Mouse (Mus musculus): ENCODE data around the gene Ifih1. TPM values are rescaled to one million over a fixed set of nuclear protein-coding genes. Genes with fewer than 3 reads are reported as not detected.
A peak's percentile ranks its signal among the peaks of the same experiment; 100 is the strongest.

Gene Ifih1
- total and polyA plus RNA-seq, 2 experiments, result 7.4 to 27.9 TPM

- Histone ChIP-seq H3K4me3 (ENCODE audit: insufficient read depth, low read depth, low read length) (no peak overlapping the region), H3K27ac (replicated peaks; ENCODE audit: insufficient read depth, low read depth, low read length) (no peak overlapping the region), H3K79me2 (ENCODE audit: control insufficient read depth, insufficient read depth, low read length) (no peaks in the 10 kb centered on the region), H3K4me1 (ENCODE audit: control insufficient read depth, insufficient read depth, low read length) (no peaks in the 10 kb centered on the region), H3K9ac (ENCODE audit: low read depth, low read length) (no peak overlapping the region), H3K36me3 (ENCODE audit: control insufficient read depth, insufficient read depth, low read length) (peaks cover 31% of the 10 kb centered on the region), H3K27me3 (ENCODE audit: control insufficient read depth, insufficient read depth, low read length) (no peaks in the 10 kb centered on the region)
- DNase-seq (ENCODE audit: extremely low read depth, low read depth, low spot score), result peak; percentile 63
- TF ChIP-seq CTCF (IDR thresholded peaks at IDR 0.05; ENCODE audit: low read depth, low read length), result peak; percentile 52
- no peak for TF ChIP-seq POLR2A (IDR thresholded peaks at IDR 0.05; ENCODE audit: extremely low read depth, insufficient read depth, low read length)
- 17% methylated on average over 6 of the region's 6 CpGs for WGBS
Measured at GRCm38 (mm10) chr2:62630446-62630845, 15.6 kb downstream of the Ifih1 start.

DNA sequence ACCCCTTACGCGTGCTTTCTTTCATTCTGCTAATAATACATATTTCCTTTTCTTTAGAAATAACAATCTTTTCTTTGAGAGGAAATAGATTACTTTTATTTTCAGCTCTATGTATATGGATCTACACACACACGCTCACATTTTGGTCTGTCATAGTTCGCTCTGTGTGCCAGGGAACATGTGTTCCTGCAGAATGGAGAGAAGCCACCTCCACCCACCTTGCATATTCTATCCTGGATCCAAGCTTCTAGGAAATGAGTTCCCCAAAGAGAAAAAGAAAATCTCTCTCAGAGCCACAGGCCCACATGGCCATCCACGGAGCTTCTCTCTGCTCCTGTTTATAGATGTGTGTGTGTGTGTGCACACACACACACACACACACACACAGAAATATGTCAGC is 17.7 kb downstream of the Ifih1 start:
- Histone ChIP-seq H3K27me3 (ENCODE audit: control insufficient read depth, insufficient read depth, low read length) (no peaks in the 10 kb centered on the region), H3K79me2 (ENCODE audit: control insufficient read depth, insufficient read depth, low read length) (no peaks in the 10 kb centered on the region), H3K9ac (ENCODE audit: low read depth, low read length) (no peak overlapping the region), H3K4me3 (ENCODE audit: insufficient read depth, low read depth, low read length) (no peak overlapping the region), H3K27ac (replicated peaks; ENCODE audit: insufficient read depth, low read depth, low read length) (no peak overlapping the region), H3K4me1 (ENCODE audit: control insufficient read depth, insufficient read depth, low read length) (no peaks in the 10 kb centered on the region), H3K36me3 (ENCODE audit: control insufficient read depth, insufficient read depth, low read length) (peaks cover 24% of the 10 kb centered on the region)
- no peak for DNase-seq (ENCODE audit: extremely low read depth, low read depth, low spot score)
- TF ChIP-seq POLR2A (IDR thresholded peaks at IDR 0.05; ENCODE audit: extremely low read depth, insufficient read depth, low read length) (no peak), CTCF (IDR thresholded peaks at IDR 0.05; ENCODE audit: low read depth, low read length) (no peak)
- WGBS, result 92% methylated on average over 5 of the region's 5 CpGs

GRCm38 (mm10) chr2:62627728-62628127 is 18.3 kb downstream of the Ifih1 start:
- no peak for DNase-seq (ENCODE audit: extremely low read depth, low read depth, low spot score)
- no peaks in the 10 kb centered on the region for H3K4me1 ChIP-seq (ENCODE audit: control insufficient read depth, insufficient read depth, low read length)
- H3K27ac ChIP-seq (replicated peaks; ENCODE audit: insufficient read depth, low read depth, low read length), result no peak overlapping the region
- WGBS, result 26% methylated on average over 5 of the region's 5 CpGs
- H3K79me2 ChIP-seq (ENCODE audit: control insufficient read depth, insufficient read depth, low read length), result no peaks in the 10 kb centered on the region
- H3K4me3 ChIP-seq (ENCODE audit: insufficient read depth, low read depth, low read length), result no peak overlapping the region
- no peak overlapping the region for H3K9ac ChIP-seq (ENCODE audit: low read depth, low read length)
- H3K27me3 ChIP-seq (ENCODE audit: control insufficient read depth, insufficient read depth, low read length), result no peaks in the 10 kb centered on the region
- no peak for TF ChIP-seq POLR2A (IDR thresholded peaks at IDR 0.05; ENCODE audit: extremely low read depth, insufficient read depth, low read length)
- no peak for TF ChIP-seq CTCF (IDR thresholded peaks at IDR 0.05; ENCODE audit: low read depth, low read length)
- peaks cover 30% of the 10 kb centered on the region for H3K36me3 ChIP-seq (ENCODE audit: control insufficient read depth, insufficient read depth, low read length)

- peaks cover 3% of the 10 kb centered on the region; the same call in 1 of the 2 replicates for H3K4me1 ChIP-seq (ENCODE audit: control insufficient read depth, insufficient read depth, low read length)
- H3K79me2 ChIP-seq (ENCODE audit: control insufficient read depth, insufficient read depth, low read length), result no peaks in the 10 kb centered on the region
- no peak overlapping the region for H3K27ac ChIP-seq (replicated peaks; ENCODE audit: insufficient read depth, low read depth, low read length)
- no peaks in the 10 kb centered on the region for H3K27me3 ChIP-seq (ENCODE audit: control insufficient read depth, insufficient read depth, low read length)
- TF ChIP-seq POLR2A (IDR thresholded peaks at IDR 0.05; ENCODE audit: extremely low read depth, insufficient read depth, low read length) (no peak), CTCF (IDR thresholded peaks at IDR 0.05; ENCODE audit: low read depth, low read length) (no peak)
- 90% methylated on average over 8 of the region's 8 CpGs for WGBS
- peaks cover 35% of the 10 kb centered on the region for H3K36me3 ChIP-seq (ENCODE audit: control insufficient read depth, insufficient read depth, low read length)
- no peak for DNase-seq (ENCODE audit: extremely low read depth, low read depth, low spot score)
- no peak overlapping the region for H3K4me3 ChIP-seq (ENCODE audit: insufficient read depth, low read depth, low read length)
- H3K9ac ChIP-seq (ENCODE audit: low read depth, low read length), result no peak overlapping the region
Measured at GRCm38 (mm10) chr2:62623024-62623441, 23.0 kb downstream of the Ifih1 start.

GRCm38 (mm10) chr2:62619679-62620078 is 26.4 kb downstream of the Ifih1 start:
- H3K27ac ChIP-seq (replicated peaks; ENCODE audit: insufficient read depth, low read depth, low read length), result no peak overlapping the region
- no peak overlapping the region for H3K4me3 ChIP-seq (ENCODE audit: insufficient read depth, low read depth, low read length)
- H3K9ac ChIP-seq (ENCODE audit: low read depth, low read length), result no peak overlapping the region
- H3K4me1 ChIP-seq (ENCODE audit: control insufficient read depth, insufficient read depth, low read length), result peaks cover 3% of the 10 kb centered on the region; the same call in 1 of the 2 replicates
- H3K27me3 ChIP-seq (ENCODE audit: control insufficient read depth, insufficient read depth, low read length), result no peaks in the 10 kb centered on the region
- WGBS, result 80% methylated on average over 2 of the region's 2 CpGs
- no peaks in the 10 kb centered on the region for H3K79me2 ChIP-seq (ENCODE audit: control insufficient read depth, insufficient read depth, low read length)
- peaks cover 37% of the 10 kb centered on the region for H3K36me3 ChIP-seq (ENCODE audit: control insufficient read depth, insufficient read depth, low read length)
- TF ChIP-seq CTCF (IDR thresholded peaks at IDR 0.05; ENCODE audit: low read depth, low read length) (no peak), POLR2A (IDR thresholded peaks at IDR 0.05; ENCODE audit: extremely low read depth, insufficient read depth, low read length) (no peak)
- no peak for DNase-seq (ENCODE audit: extremely low read depth, low read depth, low spot score)

DNA sequence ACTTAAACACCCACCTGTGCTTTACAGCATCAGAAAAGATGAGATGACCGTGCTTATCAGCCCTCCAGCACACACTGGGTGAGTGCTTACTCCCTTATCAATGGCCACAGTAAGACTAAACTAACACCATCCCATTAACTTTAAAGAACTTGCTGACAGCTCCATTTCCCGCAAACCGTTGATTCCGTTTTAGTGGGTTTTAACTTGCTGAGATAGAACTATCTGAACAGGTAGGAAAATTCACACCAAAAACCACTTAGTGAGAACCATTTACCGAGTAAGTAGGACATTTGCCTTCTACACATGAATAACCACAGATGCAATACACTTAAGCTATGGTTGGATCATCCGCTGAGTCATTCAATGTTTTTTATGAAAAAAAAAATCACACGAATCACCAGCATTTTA is 27.1 kb downstream of the Ifih1 start:
- no peaks in the 10 kb centered on the region for H3K79me2 ChIP-seq (ENCODE audit: control insufficient read depth, insufficient read depth, low read length)
- no peak overlapping the region for H3K9ac ChIP-seq (ENCODE audit: low read depth, low read length)
- no peak for TF ChIP-seq CTCF (IDR thresholded peaks at IDR 0.05; ENCODE audit: low read depth, low read length)
- no peak for TF ChIP-seq POLR2A (IDR thresholded peaks at IDR 0.05; ENCODE audit: extremely low read depth, insufficient read depth, low read length)
- no peaks in the 10 kb centered on the region for H3K27me3 ChIP-seq (ENCODE audit: control insufficient read depth, insufficient read depth, low read length)
- 81% methylated on average over 7 of the region's 7 CpGs for WGBS
- no peak overlapping the region for H3K27ac ChIP-seq (replicated peaks; ENCODE audit: insufficient read depth, low read depth, low read length)
- H3K4me3 ChIP-seq (ENCODE audit: insufficient read depth, low read depth, low read length), result no peak overlapping the region
- H3K36me3 ChIP-seq (ENCODE audit: control insufficient read depth, insufficient read depth, low read length), result peaks cover 39% of the 10 kb centered on the region
- peaks cover 3% of the 10 kb centered on the region; the same call in 1 of the 2 replicates for H3K4me1 ChIP-seq (ENCODE audit: control insufficient read depth, insufficient read depth, low read length)
- DNase-seq (ENCODE audit: extremely low read depth, low read depth, low spot score), result no peak

All from liver, adult 2 months (tissue).